ENCODE assay signal across 12 mouse cellular contexts in the genomic region with DNA sequence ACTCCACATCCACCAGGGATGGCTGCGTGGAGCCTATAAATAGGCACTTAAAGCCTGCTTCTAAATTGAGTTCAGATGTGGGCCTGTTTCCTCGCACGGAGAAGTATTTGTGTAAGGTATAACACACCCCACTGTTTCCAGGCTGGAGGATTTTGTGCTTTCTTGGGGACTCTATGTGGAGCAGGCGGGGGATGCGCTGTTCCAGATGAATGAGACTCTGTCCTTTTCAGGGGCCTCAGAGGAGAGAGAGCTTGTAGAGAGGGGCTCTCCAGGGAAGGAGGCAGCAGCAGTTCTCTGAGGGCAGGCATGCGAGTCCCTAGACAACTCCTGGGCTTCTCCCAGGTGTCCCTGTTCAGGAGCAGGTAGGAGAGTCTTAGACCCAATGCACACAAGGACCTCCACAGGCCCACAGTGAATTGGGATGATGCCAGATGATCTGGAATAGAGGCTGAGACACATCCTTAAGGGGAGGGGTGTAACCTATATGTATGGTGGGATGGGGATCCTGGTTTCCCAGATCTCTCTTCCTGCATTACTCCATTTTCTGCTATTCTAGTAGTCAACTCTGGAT.
DNase-seq lines count a peak whose midpoint lies in the region; ATAC-seq and TF ChIP-seq lines count a peak whose summit lies in the region.
"Had no signal": no experiment of that assay in that cellular context is flagged by ENCODE, and none has a peak within 500 bp of the region (broad histone marks: within the 10 kb centered on the region; RNA-seq: fewer than 3 reads in every experiment).

No protein-coding gene starts in this region.

- H3K9ac ChIP-seq in kidney, embryonic 14.5 days (ENCODE audit: low read depth, low read length) = no peak overlapping the region
- no peak overlapping the region for H3K9ac ChIP-seq in midbrain, postnatal 0 days (replicated peaks; ENCODE audit: low read length, poor library complexity, severe bottlenecking)

- ATAC-seq in kidney, embryonic 14.5 days (ENCODE audit: low FRiP score, low TSS enrichment) = no peak; the same call in 1 of the 2 replicates
- ATAC-seq in frontal cortex, adult (ENCODE audit: low TSS enrichment) = peak; percentile 83
- no peak for ATAC-seq in midbrain, postnatal 0 days (ENCODE audit: low FRiP score)

- DNase-seq in kidney, adult 8-10 months = no peak
- peak; percentile 69 to 79 for DNase-seq in left cerebral cortex, postnatal 14 days (ENCODE audit: low spot score in 2 of 2)
- peak; percentile 24 for DNase-seq in midbrain, postnatal 0 days (ENCODE audit: low spot score)
- no peak for DNase-seq in c-Kit-positive CD71-positive TER-119-positive erythroid progenitor cells, embryonic 14.5 days (ENCODE audit: low spot score)
- no peak for DNase-seq in urinary bladder, postnatal 25 days (ENCODE audit: low spot score)
- DNase-seq in layer of hippocampus, postnatal 10 days (ENCODE audit: low spot score in 2 of 2) = no peak
- DNase-seq: gastrocnemius, postnatal 25 days; layer of hippocampus, postnatal 36 days; lung, postnatal 10 days; spleen, adult 18-20 months had no signal

- no peak overlapping the region for H3K4me3 ChIP-seq in kidney, embryonic 14.5 days (ENCODE audit: low read length)
- no peak overlapping the region for H3K4me3 ChIP-seq in midbrain, postnatal 0 days (ENCODE audit: low read depth, low read length)

- TF ChIP-seq CTCF in midbrain, postnatal 0 days (IDR thresholded peaks at IDR 0.05) = no peak

- no peaks in the 10 kb centered on the region for H3K9me3 ChIP-seq in kidney, embryonic 14.5 days (ENCODE audit: control insufficient read depth, low read length)
- no peaks in the 10 kb centered on the region for H3K9me3 ChIP-seq in midbrain, postnatal 0 days (ENCODE audit: low read length)

- 0 out of 2 replicates have a peak overlapping the region, but pooled peaks have one; percentile 7 for H3K27ac ChIP-seq in kidney, embryonic 14.5 days (ENCODE audit: low read depth, low read length)
- no peak overlapping the region for H3K27ac ChIP-seq in midbrain, postnatal 0 days (ENCODE audit: low read depth, low read length)

- no peaks in the 10 kb centered on the region for H3K27me3 ChIP-seq in kidney, embryonic 14.5 days (ENCODE audit: control insufficient read depth, insufficient read depth, low read length)
- H3K27me3 ChIP-seq in midbrain, postnatal 0 days (ENCODE audit: insufficient read depth, low read length) = no peaks in the 10 kb centered on the region

- peaks cover 7% of the 10 kb centered on the region; the same call in 1 of the 2 replicates for H3K4me1 ChIP-seq in kidney, embryonic 14.5 days (ENCODE audit: control insufficient read depth, insufficient read depth, low read length)
- H3K4me1 ChIP-seq in midbrain, postnatal 0 days (ENCODE audit: insufficient read depth, low read length) = peaks cover 27% of the 10 kb centered on the region

- H3K36me3 ChIP-seq in kidney, embryonic 14.5 days (ENCODE audit: control insufficient read depth, insufficient read depth, low read length) = no peaks in the 10 kb centered on the region
- no peaks in the 10 kb centered on the region for H3K36me3 ChIP-seq in midbrain, postnatal 0 days (ENCODE audit: insufficient read depth, low read length)

- 58% methylated on average over 6 of the region's 6 CpGs for WGBS in kidney, embryonic 14.5 days
- WGBS in midbrain, postnatal 0 days = 44% methylated on average over 6 of the region's 6 CpGs

- no peak overlapping the region for H3K4me2 ChIP-seq in kidney, embryonic 14.5 days (replicated peaks; ENCODE audit: low read depth, low read length)
- H3K4me2 ChIP-seq in midbrain, postnatal 0 days (ENCODE audit: low read depth, low read length, poor library complexity, severe bottlenecking) = no peak overlapping the region

- intact Hi-C loops in left cerebral cortex, postnatal 14 days (cut with DNase I) = loop anchor here (5.0 kb wide), 1 partner anchor 55 kb away; no protein-coding TSS in a partner anchor

Comparison
In these comparisons a context has a peak if more than half of its experiments do, and no peak if none do; other contexts are left out.
1. DNase-seq: peak in left cerebral cortex, postnatal 14 days (2 of 2) and midbrain, postnatal 0 days (single experiment); none in kidney, adult 8-10 months (0 of 2), c-Kit-positive CD71-positive TER-119-positive erythroid progenitor cells, embryonic 14.5 days (single experiment), urinary bladder, postnatal 25 days (single experiment) and layer of hippocampus, postnatal 10 days (0 of 2).